Mouse (Mus musculus): ENCODE results near the gene Usp36. TPM values are rescaled to one million over a fixed set of nuclear protein-coding genes. Genes with fewer than 3 reads are reported as not detected.

Gene Usp36
- polyA plus RNA-seq, 1 experiment: 19.4 TPM

DNA sequence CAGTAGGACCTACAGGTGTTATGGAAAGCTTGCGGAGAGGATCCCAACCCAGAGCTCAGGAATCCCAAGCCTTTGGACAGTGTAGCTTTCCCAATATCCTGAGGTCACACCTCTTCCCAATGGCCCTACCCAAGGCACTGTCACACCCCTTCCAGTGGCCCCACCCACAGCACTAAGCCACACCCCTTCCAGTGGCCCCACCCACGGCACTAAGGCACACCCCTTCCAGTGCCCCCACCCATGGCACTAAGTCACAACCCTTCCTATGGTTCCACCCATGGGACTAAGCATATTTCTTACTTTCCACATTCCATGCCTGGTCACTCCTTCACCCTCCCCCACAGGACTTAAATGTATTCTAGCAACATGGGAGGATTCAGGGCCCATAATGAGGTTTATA, 8.8 kb upstream of the Usp36 start:
- no peaks in the 10 kb centered on the region for H3K4me1 ChIP-seq (ENCODE audit: control insufficient read depth, insufficient read depth, low read length)
- TF ChIP-seq POLR2A (IDR thresholded peaks at IDR 0.05; ENCODE audit: low read depth, low read length): no peak
- TF ChIP-seq CTCF (IDR thresholded peaks at IDR 0.05; ENCODE audit: borderline replicate concordance, insufficient read depth, low read length): no peak
- no peak overlapping the region for H3K4me3 ChIP-seq (ENCODE audit: insufficient read depth, low read length)
- H3K27ac ChIP-seq (ENCODE audit: insufficient read depth, low read length): no peak overlapping the region

DNA sequence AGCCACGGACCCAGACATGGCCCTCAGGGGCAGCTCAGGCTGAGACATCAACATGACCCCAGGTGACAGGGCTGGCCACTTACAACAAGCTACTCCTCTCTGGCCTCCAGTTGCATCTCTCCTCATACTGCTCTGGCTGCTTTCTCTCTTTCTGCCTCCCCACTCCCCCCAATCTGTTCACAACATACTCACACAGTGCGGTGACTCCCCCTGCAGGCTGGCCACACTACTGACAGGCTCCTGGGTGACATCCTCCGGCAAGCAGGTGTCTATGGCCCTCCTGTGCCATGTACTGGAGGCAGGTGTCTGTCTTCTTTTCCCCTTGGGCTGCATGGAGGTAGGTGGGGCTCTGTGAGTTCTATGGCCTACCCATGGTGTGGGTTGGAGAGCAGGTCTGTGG, 7.9 kb upstream of the Usp36 start:
- Histone ChIP-seq H3K4me3 (ENCODE audit: insufficient read depth, low read length) (no peak overlapping the region), H3K4me1 (ENCODE audit: control insufficient read depth, insufficient read depth, low read length) (no peaks in the 10 kb centered on the region), H3K27ac (ENCODE audit: insufficient read depth, low read length) (no peak overlapping the region)
- TF ChIP-seq POLR2A (IDR thresholded peaks at IDR 0.05; ENCODE audit: low read depth, low read length) (no peak), CTCF (IDR thresholded peaks at IDR 0.05; ENCODE audit: borderline replicate concordance, insufficient read depth, low read length) (no peak)

DNA sequence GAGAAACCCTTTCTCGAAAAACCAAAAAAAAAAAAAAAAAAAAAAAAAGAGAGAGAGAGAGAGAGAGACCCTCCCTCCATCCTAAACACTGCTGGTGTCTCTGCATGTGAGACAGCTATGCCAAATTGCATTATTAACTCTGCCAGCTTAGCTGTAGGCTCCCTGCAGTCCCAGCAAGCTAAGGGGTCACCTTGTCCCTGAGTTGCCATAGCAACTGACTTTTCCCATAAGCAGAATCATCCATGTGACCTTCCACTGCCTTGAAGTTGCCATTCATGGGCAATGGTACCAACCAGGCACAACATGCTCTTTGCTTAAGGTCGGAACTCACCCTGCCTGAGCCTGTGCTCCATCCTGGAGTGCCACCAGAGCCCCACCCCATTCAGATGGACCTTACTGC, 5.0 kb upstream of the Usp36 start:
- TF ChIP-seq CTCF (IDR thresholded peaks at IDR 0.05; ENCODE audit: borderline replicate concordance, insufficient read depth, low read length) (no peak), POLR2A (IDR thresholded peaks at IDR 0.05; ENCODE audit: low read depth, low read length) (no peak)
- H3K4me1 ChIP-seq (ENCODE audit: control insufficient read depth, insufficient read depth, low read length): no peaks in the 10 kb centered on the region
- H3K4me3 ChIP-seq (ENCODE audit: insufficient read depth, low read length): no peak overlapping the region
- no peak overlapping the region for H3K27ac ChIP-seq (ENCODE audit: insufficient read depth, low read length)

DNA sequence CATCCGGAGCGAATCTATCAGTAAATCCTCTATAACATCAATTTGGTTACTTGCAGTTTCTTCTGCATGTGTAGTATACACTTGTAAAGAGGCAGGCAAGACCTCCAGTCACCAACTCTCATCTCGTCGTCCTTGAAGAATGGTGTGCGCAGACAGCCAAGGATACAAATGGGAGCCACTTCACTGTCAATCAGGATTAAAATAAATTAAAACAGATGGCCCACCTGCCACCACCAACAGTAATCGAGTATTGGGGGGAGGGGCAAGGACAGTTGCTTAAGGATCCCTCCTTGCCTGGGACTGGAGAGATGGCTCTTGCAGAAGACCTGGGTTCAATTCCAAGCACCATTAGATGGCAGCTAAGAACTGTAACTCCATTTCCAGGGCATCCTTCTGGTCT, 2.6 kb upstream of the Usp36 start:
- Histone ChIP-seq H3K4me1 (ENCODE audit: control insufficient read depth, insufficient read depth, low read length) (0 out of 2 replicates have a peak, but pooled peaks cover 2% of the 10 kb centered on the region), H3K27ac (ENCODE audit: insufficient read depth, low read length) (no peak overlapping the region), H3K4me3 (ENCODE audit: insufficient read depth, low read length) (no peak overlapping the region)
- no peak for TF ChIP-seq POLR2A (IDR thresholded peaks at IDR 0.05; ENCODE audit: low read depth, low read length)
- TF ChIP-seq CTCF (IDR thresholded peaks at IDR 0.05; ENCODE audit: borderline replicate concordance, insufficient read depth, low read length): no peak

DNA sequence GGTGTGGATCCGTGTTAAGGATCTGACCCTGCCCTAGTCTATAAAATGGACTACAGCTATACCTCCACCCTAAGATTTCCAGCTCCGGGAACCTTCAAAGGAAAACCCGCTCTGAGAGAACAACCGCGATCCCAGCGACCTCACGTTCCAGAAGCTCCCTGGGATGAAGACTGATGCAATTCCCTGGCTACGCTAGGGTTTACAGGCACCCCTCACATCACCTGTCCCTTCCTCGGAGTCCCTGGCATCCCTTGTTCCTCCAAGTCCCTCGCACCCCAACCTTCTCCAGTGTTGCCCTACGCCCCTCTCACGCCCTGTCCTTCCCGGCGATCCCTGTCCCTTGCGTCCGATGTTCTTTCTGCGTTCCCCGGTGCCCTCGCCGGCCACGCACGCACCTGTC, 482 bp downstream of the Usp36 start:
- Histone ChIP-seq H3K4me1 (ENCODE audit: control insufficient read depth, insufficient read depth, low read length) (0 out of 2 replicates have a peak, but pooled peaks cover 2% of the 10 kb centered on the region), H3K27ac (ENCODE audit: insufficient read depth, low read length) (peak overlapping the region; percentile 59), H3K4me3 (ENCODE audit: insufficient read depth, low read length) (peak overlapping the region; percentile 89)
- no peak for TF ChIP-seq CTCF (IDR thresholded peaks at IDR 0.05; ENCODE audit: borderline replicate concordance, insufficient read depth, low read length)
- no peak for TF ChIP-seq POLR2A (IDR thresholded peaks at IDR 0.05; ENCODE audit: low read depth, low read length)

DNA sequence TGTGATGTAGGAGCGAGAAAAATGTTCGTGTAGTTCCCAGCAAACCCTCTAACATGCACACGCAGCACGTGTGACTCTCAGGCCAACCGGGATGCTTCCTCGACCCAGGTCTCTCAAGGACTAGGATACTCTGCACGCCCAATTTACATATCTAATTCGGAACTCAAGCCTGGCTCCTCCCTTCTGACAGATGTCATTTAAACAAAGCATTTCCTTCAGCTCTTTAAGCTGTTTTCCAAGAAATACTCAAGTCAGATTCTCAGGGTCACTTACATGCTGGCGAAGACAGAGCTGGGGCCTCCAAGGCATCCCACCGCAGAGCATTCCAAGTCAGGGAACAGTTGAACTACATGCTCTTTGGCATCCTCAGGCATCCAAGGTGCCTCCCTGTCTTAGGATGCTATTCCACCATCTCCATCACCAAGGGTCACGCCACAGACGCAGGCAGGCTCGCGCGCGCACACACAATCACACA, 970 bp downstream of the Usp36 start:
- TF ChIP-seq POLR2A (IDR thresholded peaks at IDR 0.05; ENCODE audit: low read depth, low read length) (0 out of 2 replicates have a peak, but pooled peaks have one; percentile 17), CTCF (IDR thresholded peaks at IDR 0.05; ENCODE audit: borderline replicate concordance, insufficient read depth, low read length) (no peak)
- H3K4me3 ChIP-seq (ENCODE audit: insufficient read depth, low read length): peak overlapping the region; percentile 89

DNA sequence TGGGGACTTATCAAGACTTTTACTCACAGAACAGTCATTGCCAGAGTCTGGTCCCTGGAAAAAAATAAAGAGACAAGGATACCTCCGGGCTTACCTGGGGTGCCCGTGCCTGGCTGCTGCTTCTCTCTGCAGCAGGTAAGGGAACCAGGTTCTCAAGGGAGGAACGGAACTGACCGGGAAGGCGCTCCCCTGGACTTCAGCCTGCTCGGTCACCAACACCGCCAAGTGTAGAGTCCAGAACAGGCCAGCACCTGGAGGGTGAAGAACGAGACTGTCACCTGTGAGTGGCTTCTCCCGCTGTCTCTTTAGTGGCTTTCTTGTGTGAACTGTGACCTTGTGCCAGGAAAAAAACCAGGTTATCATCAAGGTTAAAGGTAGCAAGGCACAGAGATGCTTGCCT, 2.5 kb downstream of the Usp36 start:
- no peak overlapping the region for H3K27ac ChIP-seq (ENCODE audit: insufficient read depth, low read length)
- H3K4me1 ChIP-seq (ENCODE audit: control insufficient read depth, insufficient read depth, low read length): 0 out of 2 replicates have a peak, but pooled peaks cover 2% of the 10 kb centered on the region
- no peak overlapping the region for H3K4me3 ChIP-seq (ENCODE audit: insufficient read depth, low read length)
- TF ChIP-seq POLR2A (IDR thresholded peaks at IDR 0.05; ENCODE audit: low read depth, low read length) (no peak), CTCF (IDR thresholded peaks at IDR 0.05; ENCODE audit: borderline replicate concordance, insufficient read depth, low read length) (no peak)

More for the DNA sequence above, 970 bp downstream of the Usp36 start:
- peak overlapping the region; percentile 59 for H3K27ac ChIP-seq (ENCODE audit: insufficient read depth, low read length)
- H3K4me1 ChIP-seq (ENCODE audit: control insufficient read depth, insufficient read depth, low read length): 0 out of 2 replicates have a peak, but pooled peaks cover 2% of the 10 kb centered on the region

DNA sequence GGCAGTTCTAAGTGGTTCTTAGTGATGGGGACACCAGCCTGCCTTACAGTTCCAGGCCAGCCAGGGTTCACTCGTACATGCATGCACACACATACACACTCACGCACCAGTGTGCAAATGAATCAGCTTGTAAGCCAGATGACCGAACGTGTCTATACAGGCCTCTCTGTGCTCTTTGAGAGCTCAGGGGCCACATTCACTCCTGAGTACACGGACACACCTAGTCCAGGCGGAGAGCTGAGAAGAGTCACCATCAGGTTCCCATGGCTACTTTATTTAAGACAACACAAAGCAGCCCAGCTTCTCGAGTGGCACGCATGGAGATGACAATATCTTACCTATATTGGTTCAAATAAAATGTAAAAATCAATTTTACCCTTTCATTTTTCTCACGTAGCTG, 3.6 kb downstream of the Usp36 start:
- Histone ChIP-seq H3K4me3 (ENCODE audit: insufficient read depth, low read length) (no peak overlapping the region), H3K4me1 (ENCODE audit: control insufficient read depth, insufficient read depth, low read length) (0 out of 2 replicates have a peak, but pooled peaks cover 2% of the 10 kb centered on the region), H3K27ac (ENCODE audit: insufficient read depth, low read length) (no peak overlapping the region)
- TF ChIP-seq POLR2A (IDR thresholded peaks at IDR 0.05; ENCODE audit: low read depth, low read length) (no peak), CTCF (IDR thresholded peaks at IDR 0.05; ENCODE audit: borderline replicate concordance, insufficient read depth, low read length) (no peak)

DNA sequence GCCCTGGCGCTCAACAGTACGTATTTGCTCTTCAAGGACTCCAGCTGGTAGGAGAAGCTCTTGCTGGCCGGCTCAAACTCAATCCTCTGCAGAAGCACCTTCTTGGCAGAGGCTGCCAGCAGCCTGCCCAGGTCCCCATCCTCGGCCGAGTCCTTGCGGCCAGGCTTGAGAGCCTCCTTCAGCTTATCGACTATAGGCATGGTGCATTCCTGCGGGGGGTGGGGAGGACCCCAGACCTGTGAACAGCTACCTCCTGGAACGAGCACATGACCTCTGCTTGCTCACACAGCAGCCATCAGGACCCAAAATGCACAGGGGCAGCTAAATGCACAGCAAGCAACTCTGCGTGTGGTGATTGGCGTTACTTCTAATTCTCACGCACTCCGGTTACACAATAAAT, 4.3 kb downstream of the Usp36 start:
- H3K4me1 ChIP-seq (ENCODE audit: control insufficient read depth, insufficient read depth, low read length): 0 out of 2 replicates have a peak, but pooled peaks cover 2% of the 10 kb centered on the region
- no peak overlapping the region for H3K27ac ChIP-seq (ENCODE audit: insufficient read depth, low read length)
- H3K4me3 ChIP-seq (ENCODE audit: insufficient read depth, low read length): no peak overlapping the region
- no peak for TF ChIP-seq POLR2A (IDR thresholded peaks at IDR 0.05; ENCODE audit: low read depth, low read length)
- TF ChIP-seq CTCF (IDR thresholded peaks at IDR 0.05; ENCODE audit: borderline replicate concordance, insufficient read depth, low read length): no peak

DNA sequence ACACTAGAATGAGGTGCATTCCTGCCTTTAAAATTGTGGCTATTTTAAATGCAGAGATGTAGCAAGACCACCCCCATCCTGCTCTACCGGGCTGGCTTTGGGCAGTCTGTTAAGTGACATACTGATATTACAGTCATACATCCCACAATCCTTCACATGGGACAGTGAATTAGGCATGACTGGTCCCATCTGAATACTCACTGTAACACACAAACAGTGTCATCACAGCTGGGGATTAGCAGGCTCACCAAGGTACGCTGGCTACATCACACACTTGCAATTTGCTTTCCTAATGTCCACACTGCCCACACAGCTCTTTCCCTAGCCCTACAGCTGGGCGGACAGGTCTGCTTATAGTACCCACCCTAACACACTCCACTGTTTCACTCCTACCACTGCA, 9.8 kb downstream of the Usp36 start:
- H3K4me3 ChIP-seq (ENCODE audit: insufficient read depth, low read length): no peak overlapping the region
- H3K27ac ChIP-seq (ENCODE audit: insufficient read depth, low read length): no peak overlapping the region
- H3K4me1 ChIP-seq (ENCODE audit: control insufficient read depth, insufficient read depth, low read length): no peaks in the 10 kb centered on the region
- TF ChIP-seq CTCF (IDR thresholded peaks at IDR 0.05; ENCODE audit: borderline replicate concordance, insufficient read depth, low read length): no peak
- no peak for TF ChIP-seq POLR2A (IDR thresholded peaks at IDR 0.05; ENCODE audit: low read depth, low read length)
